Mouse (Mus musculus) megakaryocyte, embryonic 14.5 days (primary cell): ENCODE data around the gene Slc22a16.

Experiments used
- FLI1 ChIP-seq: IDR thresholded peaks from 2 replicates; pipeline ENCODE4 v1.6.1; 2012; ENCODE audit warnings: low read length, inconsistent platforms, mixed read lengths
- GATA1 ChIP-seq: IDR thresholded peaks from 3 replicates; pipeline ENCODE4 v1.6.1; 2012; ENCODE audit warnings: mixed read lengths, low read length, inconsistent platforms, borderline replicate concordance

GRCm38 (mm10) chr10:40527573-40527972 is 42.6 kb upstream of the Slc22a16 start:
- TF ChIP-seq GATA1, result no peak
- TF ChIP-seq FLI1, result no peak
